ENCODE assay signal across 8 mouse cellular contexts in the genomic region with DNA sequence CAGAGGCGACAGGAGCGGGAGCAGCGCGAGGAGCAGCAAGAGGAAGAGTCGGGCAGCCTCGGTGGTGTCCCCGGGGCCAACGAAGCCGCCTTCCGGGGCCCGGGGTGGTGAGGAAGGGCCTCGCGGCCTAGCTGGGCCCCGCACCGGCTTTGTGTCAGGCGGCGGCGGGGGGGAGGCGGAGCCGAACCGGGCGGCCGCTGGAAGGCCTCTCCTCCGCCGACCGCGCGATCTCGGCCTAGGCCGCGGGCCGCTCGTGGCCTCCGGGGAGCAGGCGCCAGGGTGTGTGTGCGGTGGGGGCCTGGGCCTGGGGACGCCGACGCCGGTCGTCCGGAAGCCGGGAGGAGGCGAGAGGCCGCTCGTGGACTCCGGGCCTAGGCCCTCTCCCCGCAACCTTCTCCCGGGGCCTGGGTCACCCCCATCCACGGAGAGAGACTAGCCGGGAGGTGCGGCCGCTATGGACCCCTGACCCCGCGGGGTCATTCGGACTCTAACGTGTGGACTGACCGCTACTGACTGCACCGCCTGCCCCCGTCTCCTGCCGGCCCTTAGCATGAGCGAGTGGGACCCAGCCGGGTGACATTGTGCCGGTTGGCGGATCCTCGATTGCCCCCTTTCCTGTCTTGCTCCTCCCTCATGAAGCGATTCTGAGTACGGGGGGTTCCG. TPM values are rescaled to one million over a fixed set of nuclear protein-coding genes. Genes with fewer than 3 reads are reported as not detected.
A peak's percentile ranks its signal among the peaks of the same experiment; 100 is the strongest.
DNase-seq lines count a peak whose midpoint lies in the region; ATAC-seq and TF ChIP-seq lines count a peak whose summit lies in the region.

No protein-coding gene starts in this region.

- peak overlapping the region; percentile 72 for H3K4me2 ChIP-seq in hindbrain, embryonic 15.5 days

- WGBS in hindbrain, embryonic 15.5 days, result under 1% methylated on average over 68 of the region's 69 CpGs

- H3K4me3 ChIP-seq in gastrocnemius, adult 2 months, result peak overlapping the region; percentile 86
- peak overlapping the region; percentile 98 for H3K4me3 ChIP-seq in hindbrain, embryonic 15.5 days

- peak overlapping the region; percentile 100 for H3K9ac ChIP-seq in hindbrain, embryonic 15.5 days

- peaks cover 45% of the 10 kb centered on the region for H3K4me1 ChIP-seq in hindbrain, embryonic 15.5 days (replicated peaks)

- peak; percentile 16; the same call in 1 of the 2 replicates for ATAC-seq in common myeloid progenitor, adult 5-6 weeks (replicated peaks; ENCODE audit: low read depth, poor library complexity, severe bottlenecking)
- ATAC-seq in hindbrain, embryonic 15.5 days (ENCODE audit: low FRiP score, low read depth), result peak; percentile 64

- H3K27ac ChIP-seq in gastrocnemius, adult 2 months, result peak overlapping the region; percentile 100
- H3K27ac ChIP-seq in hindbrain, embryonic 15.5 days (replicated peaks), result peak overlapping the region; percentile 94

- DNase-seq in ZHBTc4 (ENCODE audit: low read depth, low spot score), result peak; percentile 27
- peak; percentile 80 for DNase-seq in gastrocnemius, adult 2 months
- peak; percentile 21 for DNase-seq in left cerebral cortex, adult 11 months (ENCODE audit: low spot score)
- DNase-seq in lung, postnatal 25 days (ENCODE audit: low spot score), result peak; percentile 35
- peak; percentile 54 for DNase-seq in retina, embryonic 14.5 days (ENCODE audit: low spot score)
- peak; percentile 76 for DNase-seq in thymus, postnatal 4 days

- no peaks in the 10 kb centered on the region for H3K27me3 ChIP-seq in hindbrain, embryonic 15.5 days

- TF ChIP-seq CTCF in gastrocnemius, adult 2 months (IDR thresholded peaks at IDR 0.05), result no peak

- intact Hi-C loops in gastrocnemius, adult 2 months (cut with DNase I), result no loop called here

- H3K9me3 ChIP-seq in hindbrain, embryonic 15.5 days, result no peaks in the 10 kb centered on the region

- no peaks in the 10 kb centered on the region for H3K36me3 ChIP-seq in hindbrain, embryonic 15.5 days

RNA-seq across cellular contexts. Expression of a gene that starts 4.8 kb away (rescaled TPM):
- 91.9 and 101 TPM in 2 replicates for total RNA-seq in common myeloid progenitor, adult 5-6 weeks (2017)
- 10 to 100 TPM; 25.7 to 30.5 TPM for total RNA-seq in gastrocnemius, adult 2 months (2021)
- polyA plus RNA-seq in hindbrain, embryonic 15.5 days (2015; fragmentation: Nextera tagmentation; extraction: Ambion mirVana), result 25.0 and 26.3 TPM in 2 replicates

Comparison
In these comparisons a context has a peak if more than half of its experiments do, and no peak if none do; other contexts are left out.
1. Peak in every context shown above with its lines: DNase-seq, ATAC-seq, H3K4me3 ChIP-seq and H3K27ac ChIP-seq.
2. DNase-seq: peak in every context shown above with its lines; median percentile 80 in gastrocnemius, adult 2 months; 76 in thymus, postnatal 4 days; 54 in retina, embryonic 14.5 days; 35 in lung, postnatal 25 days; 27 in ZHBTc4; 21 in left cerebral cortex, adult 11 months.